Mouse (Mus musculus) erythroid progenitor cell, adult 5-6 weeks (primary cell): ENCODE measurements around the gene Fhad1. TPM values are rescaled to one million over a fixed set of nuclear protein-coding genes. Genes with fewer than 3 reads are reported as not detected.

Experiments
- ATAC-seq: replicated peaks from 2 replicates; pipeline ENCODE4 v1.8.0; 2016; ENCODE audit warnings: moderate number of reproducible peaks, mild to moderate bottlenecking, moderate TSS enrichment, inconsistent platforms; ENCODE audit not compliant: poor library complexity, low FRiP score, severe bottlenecking
- total RNA-seq, 2 experiments: library from RNA; stranded (forward) in 1 of 2; stranded (reverse) in 1 of 2; fragments of 150-400 nt in 1 of 2; fragments of 186-747, 209-891 nt in 1 of 2; gene quantifications; 2 replicates each; pipeline versions ENCODE4 v1.2.3 to v1.2.4; 2015 to 2017; ENCODE audit warnings: low replicate concordance in 2 of 2

The Fhad1 gene
- total RNA-seq, 2 experiments from 2014 or later: not detected

GRCm38 (mm10) chr4:141988178-141988577 is 26.7 kb downstream of the Fhad1 start:
- no peak for ATAC-seq

- no peak for ATAC-seq
Measured at GRCm38 (mm10) chr4:141983689-141984088, 31.2 kb downstream of the Fhad1 start.

- no peak for ATAC-seq
Measured at GRCm38 (mm10) chr4:141981475-141981874, 33.4 kb downstream of the Fhad1 start.

GRCm38 (mm10) chr4:141978582-141978981 is 36.3 kb downstream of the Fhad1 start:
- no peak for ATAC-seq

- no peak for ATAC-seq
Measured at GRCm38 (mm10) chr4:141977346-141977745, 37.5 kb downstream of the Fhad1 start.

GRCm38 (mm10) chr4:141976163-141976562 is 38.7 kb downstream of the Fhad1 start:
- ATAC-seq: no peak

GRCm38 (mm10) chr4:141964575-141964974 is 50.3 kb downstream of the Fhad1 start:
- ATAC-seq: no peak

GRCm38 (mm10) chr4:141963907-141964306 is 51.0 kb downstream of the Fhad1 start:
- ATAC-seq: no peak

GRCm38 (mm10) chr4:141962811-141963685 is 51.8 kb downstream of the Fhad1 start:
- ATAC-seq: no peak

- ATAC-seq: no peak
Measured at GRCm38 (mm10) chr4:141960037-141960436, 54.8 kb downstream of the Fhad1 start.

GRCm38 (mm10) chr4:141959615-141960014 is 55.3 kb downstream of the Fhad1 start:
- no peak for ATAC-seq

- 0 out of 2 replicates have a peak, but pooled peaks have one; percentile 29 for ATAC-seq
Measured at GRCm38 (mm10) chr4:141958614-141959375, 56.1 kb downstream of the Fhad1 start.

GRCm38 (mm10) chr4:141958188-141958587 is 56.7 kb downstream of the Fhad1 start:
- no peak for ATAC-seq

GRCm38 (mm10) chr4:141957740-141958139 is 57.1 kb downstream of the Fhad1 start:
- ATAC-seq: no peak

- no peak for ATAC-seq
Measured at GRCm38 (mm10) chr4:141956931-141957330, 58.0 kb downstream of the Fhad1 start.

- no peak for ATAC-seq
Measured at GRCm38 (mm10) chr4:141954770-141955720, 59.8 kb downstream of the Fhad1 start.

- no peak for ATAC-seq
Measured at GRCm38 (mm10) chr4:141953859-141954258, 61.0 kb downstream of the Fhad1 start.

GRCm38 (mm10) chr4:141953291-141953690 is 61.6 kb downstream of the Fhad1 start:
- ATAC-seq: no peak

GRCm38 (mm10) chr4:141952824-141953223 is 62.1 kb downstream of the Fhad1 start:
- no peak for ATAC-seq

GRCm38 (mm10) chr4:141952114-141952513 is 62.8 kb downstream of the Fhad1 start:
- no peak for ATAC-seq
